Mouse (Mus musculus) spleen, postnatal 4 days (tissue): ENCODE data around the gene Col18a1.
A peak's percentile ranks its signal among the peaks of the same experiment; 100 is the strongest.

Experiments
- DNase-seq, 2 experiments: peaks; one replicate each; pipeline ENCODE4 v3.0.0; 2022; ENCODE audit warnings: low spot score in 2 of 2

Col18a1 gene

GRCm38 (mm10) chr10:77182804-77183331, 16.5 kb upstream of the Col18a1 start:
- no peak for DNase-seq

DNA sequence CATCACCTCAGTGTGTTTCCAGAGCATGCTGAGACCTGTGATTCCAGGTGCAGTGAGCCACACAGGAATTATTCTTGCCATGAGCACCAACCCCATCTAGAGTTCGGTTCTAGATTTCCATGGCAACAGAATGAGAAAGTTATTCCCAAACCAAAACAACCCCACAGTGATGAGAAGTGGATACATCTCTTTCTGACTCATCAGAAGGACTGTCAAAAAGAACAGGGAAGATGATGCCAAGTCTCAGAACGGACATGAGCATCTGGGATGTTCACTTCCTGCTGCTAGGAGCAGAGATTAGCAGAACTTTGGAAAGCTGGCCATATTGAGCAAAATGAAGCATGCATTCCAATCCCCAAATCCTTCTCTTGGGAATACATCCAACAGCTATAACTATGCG, 13.8 kb upstream of the Col18a1 start:
- no peak for DNase-seq

GRCm38 (mm10) chr10:77178691-77179090, 12.3 kb upstream of the Col18a1 start:
- DNase-seq = no peak

GRCm38 (mm10) chr10:77170400-77170799, 4.1 kb upstream of the Col18a1 start:
- DNase-seq = no peak

- no peak for DNase-seq
Observed at GRCm38 (mm10) chr10:77165318-77165945, 916 bp downstream of the Col18a1 start.

DNA sequence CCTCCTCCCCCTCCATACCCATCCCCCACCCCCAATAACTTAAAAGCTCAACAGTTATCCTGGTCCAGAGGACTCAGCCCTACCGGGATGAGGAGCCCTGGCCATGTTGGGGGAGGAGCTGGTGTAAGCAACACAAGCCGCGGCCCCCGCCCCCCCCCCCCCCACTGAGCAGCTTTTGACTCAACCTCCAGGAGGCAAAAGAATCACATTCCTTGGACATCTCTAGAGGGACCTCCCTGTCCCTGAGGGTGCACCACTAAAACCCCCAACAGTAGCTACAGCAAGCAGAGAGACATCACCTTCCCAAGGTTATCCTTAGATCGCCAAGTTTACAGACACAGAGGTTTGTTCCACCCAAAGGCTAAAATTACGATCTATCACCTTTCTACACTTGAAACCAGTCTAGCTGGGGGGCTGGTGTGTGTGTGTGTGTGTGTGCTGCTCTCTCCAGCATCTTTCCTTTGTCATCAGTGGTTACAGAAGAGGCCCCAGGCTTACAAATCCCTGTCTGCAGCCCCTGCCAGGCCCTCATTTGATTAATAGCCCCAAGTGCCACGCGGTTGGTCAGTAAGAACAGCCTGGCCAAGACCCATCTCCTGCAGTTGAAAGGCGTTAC, 1.8 kb downstream of the Col18a1 start:
- no peak for DNase-seq

GRCm38 (mm10) chr10:77164041-77164436, 2.3 kb downstream of the Col18a1 start:
- DNase-seq = no peak

GRCm38 (mm10) chr10:77163392-77163977, 2.9 kb downstream of the Col18a1 start:
- no peak for DNase-seq

GRCm38 (mm10) chr10:77159573-77159972, 6.8 kb downstream of the Col18a1 start:
- DNase-seq = peak in 1 of 2 experiments; percentile 39

- DNase-seq = no peak
Observed at GRCm38 (mm10) chr10:77158948-77159347, 7.4 kb downstream of the Col18a1 start.

DNA sequence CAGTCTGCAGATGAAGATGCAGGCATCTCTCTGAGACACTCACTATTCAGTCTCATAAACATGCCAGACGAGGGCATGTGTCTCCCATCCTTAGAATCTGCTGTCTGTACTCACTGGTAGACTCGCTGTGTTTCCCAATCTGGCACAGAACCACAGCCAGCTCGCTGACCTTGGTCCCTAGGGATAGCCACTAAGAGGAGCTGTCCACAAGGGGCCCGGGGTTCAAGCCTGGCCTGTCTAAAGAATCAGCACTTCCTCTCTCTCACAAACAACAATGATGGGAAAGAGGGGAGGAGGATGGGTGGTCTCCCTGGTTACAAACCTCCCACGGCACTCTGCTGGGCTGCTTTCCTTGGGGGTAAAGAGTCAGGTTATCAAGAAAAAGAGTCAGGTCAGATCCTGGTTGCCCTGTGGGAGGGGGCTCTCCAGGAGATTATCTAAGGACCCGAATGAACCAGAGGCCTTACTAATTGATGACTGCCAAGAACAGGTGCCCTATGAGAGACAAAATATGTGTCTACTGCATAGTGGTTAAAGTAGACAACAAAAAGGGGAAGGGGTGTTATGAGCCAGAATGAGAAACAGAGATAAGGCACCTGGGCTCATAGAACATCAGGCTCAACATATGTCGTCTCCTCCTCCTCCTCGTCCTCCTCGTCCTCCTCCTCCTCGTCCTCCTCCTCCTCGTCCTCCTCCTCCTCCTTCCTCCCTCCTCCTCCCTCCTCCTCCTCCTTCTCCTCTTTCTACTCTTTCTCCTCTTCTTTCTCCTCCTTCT, 8.9 kb downstream of the Col18a1 start:
- DNase-seq = no peak

DNA sequence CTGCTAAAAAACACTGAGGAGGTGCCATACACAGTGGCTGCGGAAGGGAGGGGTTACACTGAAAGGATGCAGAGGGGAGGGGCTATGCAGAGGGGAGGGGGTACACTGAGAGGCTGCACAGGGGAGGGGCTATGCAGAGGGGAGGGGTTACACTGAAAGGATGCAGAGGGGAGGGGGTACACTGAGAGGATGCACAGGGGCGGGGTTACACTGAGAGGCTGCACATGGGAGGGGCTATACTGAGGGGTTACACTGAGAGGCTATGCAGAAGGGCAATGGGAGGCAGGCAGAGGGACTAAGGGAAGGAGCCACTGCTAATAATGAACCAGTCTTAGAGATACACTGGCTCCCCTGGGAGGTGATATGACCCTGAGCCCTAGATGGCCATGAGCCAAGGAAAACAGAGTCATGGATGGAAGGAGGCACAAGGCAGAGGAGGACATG, 14.1 kb downstream of the Col18a1 start:
- DNase-seq = no peak

DNA sequence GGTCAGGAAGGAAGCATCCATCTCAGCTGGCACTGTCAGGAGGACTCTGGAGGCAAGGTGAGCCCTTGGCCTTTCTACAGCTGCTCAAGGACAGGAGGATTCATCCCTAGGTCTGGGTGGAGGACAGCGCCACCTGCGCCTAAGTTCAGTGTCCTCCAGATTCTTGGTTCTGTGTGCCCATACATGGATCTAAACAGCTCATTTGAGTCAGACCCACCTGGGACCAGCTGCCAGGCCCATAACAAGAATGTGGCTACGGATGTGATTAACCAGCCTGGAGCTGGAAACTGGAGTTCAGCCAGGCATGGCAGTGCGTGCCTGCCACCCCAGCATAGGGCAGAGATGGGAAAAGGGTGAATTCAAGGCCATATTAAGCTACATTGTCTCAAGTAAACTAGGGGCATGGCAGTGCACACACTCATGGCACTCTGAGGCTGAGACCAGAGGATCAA, 14.8 kb downstream of the Col18a1 start:
- DNase-seq = no peak

DNA sequence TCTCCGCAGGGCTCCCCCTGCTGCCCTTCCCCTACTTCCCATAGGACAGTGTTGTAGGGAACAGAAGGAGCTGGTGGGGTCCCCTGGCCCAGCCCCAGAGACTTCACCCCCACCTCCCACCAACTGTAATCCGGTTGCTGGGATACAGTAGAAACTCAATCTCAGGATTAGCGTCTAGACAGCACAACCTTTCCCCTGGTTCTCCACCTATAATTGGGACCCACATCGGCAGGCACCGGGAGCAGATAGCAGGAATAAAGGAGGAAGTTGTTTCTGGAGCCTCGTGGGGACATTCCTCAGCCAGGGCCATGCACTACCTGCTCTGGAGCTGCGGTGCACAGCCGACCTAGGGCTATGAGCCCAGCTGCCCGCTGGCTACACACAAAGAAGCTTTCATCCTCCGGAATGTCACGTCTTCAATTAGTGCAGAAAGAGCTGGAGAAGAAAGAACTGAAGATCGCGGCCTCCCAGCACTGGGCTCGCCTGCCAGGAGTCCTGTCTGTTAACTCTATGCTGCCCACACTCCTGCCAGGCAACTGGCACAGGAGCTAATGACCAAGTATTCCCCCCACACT, 15.3 kb downstream of the Col18a1 start:
- DNase-seq = no peak

- DNase-seq = no peak
Observed at GRCm38 (mm10) chr10:77150016-77150415, 16.3 kb downstream of the Col18a1 start.

GRCm38 (mm10) chr10:77147545-77147944, 18.8 kb downstream of the Col18a1 start:
- no peak for DNase-seq

DNA sequence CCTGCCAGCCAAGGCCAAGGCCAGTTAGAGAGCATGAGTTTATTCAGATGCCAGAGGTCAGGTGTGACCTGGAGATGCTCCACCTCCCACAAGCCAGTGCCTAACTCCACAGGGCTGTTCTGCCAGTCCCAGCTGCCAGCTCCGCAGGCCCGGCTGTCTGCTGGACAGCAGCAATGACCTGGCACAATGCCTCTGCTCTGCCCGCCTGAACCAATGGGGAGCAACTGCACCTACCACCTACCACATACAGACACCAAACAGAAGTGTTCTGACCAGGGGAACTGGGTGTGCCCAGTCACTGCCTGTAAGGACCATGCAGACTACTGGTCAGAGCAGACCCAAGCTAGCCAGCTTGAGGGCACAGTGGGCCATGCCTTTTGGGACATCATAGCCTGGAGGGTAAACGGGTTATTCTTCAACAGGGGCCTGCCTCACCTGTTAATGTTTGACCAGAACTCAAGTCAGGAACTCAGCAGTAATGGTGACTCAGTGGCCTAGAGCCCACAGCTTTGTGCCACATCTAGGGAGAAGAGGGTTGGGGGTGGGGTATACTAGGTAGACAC, 19.4 kb downstream of the Col18a1 start:
- no peak for DNase-seq

- no peak for DNase-seq
Observed at GRCm38 (mm10) chr10:77145946-77146345, 20.4 kb downstream of the Col18a1 start.

DNA sequence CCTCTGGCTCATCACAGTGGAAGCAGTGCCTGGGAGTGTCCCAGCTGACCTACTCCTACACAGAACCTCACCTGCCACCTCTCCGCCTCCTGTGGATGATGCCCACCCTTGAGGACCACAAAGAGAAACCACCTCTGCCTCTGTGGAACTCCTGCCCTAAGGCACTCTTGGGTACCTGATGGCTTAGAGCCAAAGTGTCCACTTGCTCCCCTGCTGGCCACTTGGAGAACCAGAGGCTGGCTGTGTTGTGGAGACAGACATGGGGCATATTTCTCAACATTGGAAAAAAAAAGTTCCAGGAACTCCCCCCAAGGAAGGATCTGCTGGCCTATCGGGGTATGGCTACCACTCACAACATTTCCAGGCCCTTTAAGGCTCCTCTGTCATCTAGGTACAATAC, 22.0 kb downstream of the Col18a1 start:
- no peak for DNase-seq

DNA sequence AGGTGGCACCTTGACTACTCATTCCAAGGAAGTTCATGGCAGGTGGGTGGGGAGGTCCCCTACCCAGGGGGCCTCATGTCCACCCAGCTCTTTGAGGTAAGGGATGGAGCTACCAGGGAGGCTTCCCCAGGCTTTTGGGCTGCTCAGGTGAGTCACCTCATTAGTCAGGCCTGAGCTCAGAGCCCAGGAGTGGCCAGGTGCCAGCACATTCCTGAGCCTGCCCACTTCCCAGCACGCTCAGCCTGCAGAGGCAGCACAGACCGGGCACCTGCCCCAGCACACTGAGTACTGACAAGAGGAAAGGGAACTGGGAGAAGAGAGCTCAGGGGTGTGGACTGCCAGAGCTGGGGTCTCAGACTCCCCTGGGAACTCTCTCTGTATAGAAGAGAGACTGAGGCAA, 24.0 kb downstream of the Col18a1 start:
- no peak for DNase-seq

- no peak for DNase-seq
Observed at GRCm38 (mm10) chr10:77138304-77138703, 28.0 kb downstream of the Col18a1 start.

DNA sequence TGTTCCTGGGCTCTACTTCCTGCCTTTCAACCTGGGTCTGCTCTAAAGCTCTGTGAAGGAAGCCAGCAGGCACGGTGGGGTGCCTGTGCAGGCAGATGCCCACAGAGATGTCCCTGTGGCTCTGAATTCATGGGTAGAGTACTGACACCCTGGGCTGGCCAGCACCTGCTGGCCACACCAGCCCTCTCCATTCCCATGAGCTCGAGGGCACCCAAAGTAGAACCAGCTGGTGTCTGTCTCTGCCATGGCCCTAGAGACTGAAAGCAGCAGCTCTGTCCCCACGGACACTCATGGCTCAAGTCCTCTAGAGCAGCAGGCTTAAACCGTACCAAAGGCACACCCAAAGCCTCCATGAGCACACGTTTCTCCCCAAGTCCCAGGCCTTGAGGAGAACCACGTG, 30.1 kb downstream of the Col18a1 start:
- no peak for DNase-seq
